Mouse (Mus musculus): ENCODE measurements at regions not wholly inside any gene's neighbourhood (a gene's known extent, or its start where the extent isn't known, plus 50 kb on each side); places are given as distances from the start of the nearest gene placed in this dataset.

DNA sequence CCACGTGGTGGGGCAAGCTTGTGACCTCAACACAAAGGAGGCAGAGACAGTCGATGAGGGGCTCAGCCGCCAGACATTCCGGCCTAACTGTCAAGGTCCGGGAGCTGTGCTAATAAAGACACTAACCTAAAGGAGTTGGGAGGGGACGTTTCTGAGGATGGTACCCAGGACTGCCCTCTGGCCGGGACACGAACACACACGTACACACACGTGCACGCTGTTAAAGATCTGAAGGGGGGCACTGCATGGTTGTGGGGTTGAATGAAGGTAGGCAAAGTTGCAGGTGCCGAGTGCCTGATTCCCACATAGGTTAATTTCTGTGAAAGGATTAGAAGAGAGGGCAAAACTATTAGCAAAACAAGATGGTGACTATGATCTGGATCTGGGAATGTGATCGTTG, 65.4 kb upstream of the Mitf start:
- in situ Hi-C loops (cut with MboI, MseI), result loop anchor here (25.0 kb wide), 1 partner anchor 479 kb away; the partner anchor contains the start of gene Lmod3

DNA sequence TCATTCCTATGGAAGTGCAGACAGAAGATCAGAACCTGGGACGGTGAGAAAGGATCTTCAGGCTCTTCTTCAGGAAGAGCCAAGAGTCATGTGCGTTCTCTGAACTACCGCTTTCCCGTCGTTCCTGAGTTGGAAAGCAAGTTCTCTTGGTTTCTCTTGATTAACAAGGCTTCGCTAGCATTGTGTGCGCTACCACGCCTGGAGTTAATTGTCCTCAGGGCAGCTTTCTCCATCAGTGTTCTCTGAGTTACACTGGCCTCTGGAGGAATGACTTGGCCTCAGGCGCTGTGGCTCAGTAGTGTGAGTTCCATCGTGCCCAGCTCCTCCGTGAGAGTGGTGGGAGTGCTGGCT, 66.0 kb upstream of the Mitf start:
- in situ Hi-C loops (cut with MboI, MseI), result loop anchor here (25.0 kb wide), 1 partner anchor 479 kb away; the partner anchor contains the start of gene Lmod3

DNA sequence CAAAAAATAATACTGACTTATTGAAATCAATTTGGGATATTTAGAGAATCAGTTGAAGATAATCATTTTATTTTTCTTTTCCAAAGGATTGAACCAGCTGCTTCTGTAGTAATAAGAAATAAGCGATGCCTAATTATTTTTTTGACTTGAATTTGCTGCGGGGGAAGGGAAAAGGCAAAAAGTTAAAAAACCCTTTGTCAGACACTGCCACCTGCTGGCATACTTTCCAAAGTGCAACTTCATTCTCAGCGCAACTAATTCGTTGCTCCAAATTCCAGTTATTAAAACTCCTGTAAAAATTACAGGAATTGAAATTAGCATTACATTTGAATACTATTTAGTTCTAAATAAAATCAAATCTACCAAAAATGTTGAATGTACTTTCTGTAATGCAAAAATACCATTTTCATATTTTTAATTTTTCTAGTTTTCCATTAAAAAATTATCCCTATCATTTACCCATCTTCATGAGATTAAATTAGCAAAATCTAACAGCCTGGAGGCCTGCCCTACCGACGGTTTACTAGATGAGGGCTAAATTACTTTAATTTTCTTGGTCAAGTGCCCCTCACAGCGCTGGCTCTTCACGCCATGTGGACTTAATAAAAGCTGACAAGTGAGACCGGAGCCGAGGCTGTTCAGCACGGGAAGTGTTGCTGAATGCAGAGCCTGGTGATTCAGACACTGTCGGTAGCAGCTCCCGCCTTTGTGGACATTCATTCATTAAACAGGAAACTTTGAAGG, 66.6 kb upstream of the Mitf start:
- in situ Hi-C loops (cut with MboI, MseI), result loop anchor here (25.0 kb wide), 1 partner anchor 478 kb away; the partner anchor contains the start of gene Lmod3

GRCm38 (mm10) chr6:97738846-97739245, 68.0 kb upstream of the Mitf start:
- in situ Hi-C loops (cut with MboI, MseI), result loop anchor here (5.0 to 25.0 kb wide), 2 partner anchors 322 to 477 kb away; partner anchors contain the start of gene Lmod3

DNA sequence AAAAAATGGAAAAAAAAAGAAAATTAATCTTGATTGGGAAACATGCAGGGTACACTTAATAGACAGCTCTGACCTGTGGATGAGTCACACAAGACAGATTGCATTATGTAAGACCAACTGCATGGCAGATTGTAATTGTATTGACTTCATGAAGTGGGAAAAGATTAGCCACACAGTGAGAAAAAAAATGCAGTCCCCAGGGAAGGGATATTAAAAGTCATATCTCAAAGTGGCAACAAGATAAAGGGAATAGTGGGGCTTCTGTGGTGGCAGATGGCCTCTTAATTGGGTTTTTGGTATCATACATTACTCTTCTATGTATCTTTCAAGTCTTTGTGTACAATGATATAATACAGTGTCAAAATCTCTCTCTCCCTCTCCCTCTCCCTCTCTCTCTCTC, 76.0 kb upstream of the Mitf start:
- in situ Hi-C loops (cut with MboI, MseI), result loop anchor here (25.0 kb wide), 1 partner anchor 469 kb away; the partner anchor contains the start of gene Lmod3

DNA sequence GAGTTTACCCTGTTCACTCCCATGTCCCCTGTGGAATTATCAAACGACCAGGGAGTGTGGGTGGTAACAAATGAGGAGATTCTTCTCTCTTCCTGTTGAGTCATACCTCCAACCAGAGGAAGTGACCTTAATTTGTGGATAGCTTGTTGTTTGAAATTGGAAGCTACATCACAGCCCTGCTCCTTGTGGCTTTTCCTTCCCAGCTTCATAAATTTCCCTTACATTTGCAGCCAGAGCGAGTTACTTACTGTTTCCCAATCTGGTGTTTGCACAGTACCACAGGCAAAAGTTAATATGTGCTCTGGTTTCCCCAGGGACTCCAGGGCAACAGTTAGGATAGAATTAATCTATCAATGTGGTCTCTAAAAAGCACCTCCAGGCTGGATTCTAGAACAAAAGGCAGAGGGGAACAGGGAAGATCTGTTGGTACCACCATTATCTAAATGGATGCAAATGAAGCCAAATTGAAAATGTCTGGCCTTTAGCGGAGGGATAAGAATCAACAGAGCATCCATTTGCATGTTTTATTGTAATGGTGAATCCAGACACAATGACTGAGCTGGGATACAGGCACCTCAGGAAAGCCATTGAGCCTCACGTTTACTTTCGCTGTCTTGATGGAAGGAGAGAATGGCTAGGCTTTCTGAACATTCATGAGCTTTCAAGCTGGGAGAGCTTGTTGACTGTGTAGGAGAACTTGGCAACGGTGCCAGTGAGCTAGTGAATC, 88.5 kb upstream of the Mitf start:
- in situ Hi-C loops (cut with MboI, MseI), result no loop called here

- in situ Hi-C loops (cut with MboI, MseI), result no loop called here
Measured at GRCm38 (mm10) chr6:97707401-97707800, 90.1 kb upstream of the Frmd4b start.

DNA sequence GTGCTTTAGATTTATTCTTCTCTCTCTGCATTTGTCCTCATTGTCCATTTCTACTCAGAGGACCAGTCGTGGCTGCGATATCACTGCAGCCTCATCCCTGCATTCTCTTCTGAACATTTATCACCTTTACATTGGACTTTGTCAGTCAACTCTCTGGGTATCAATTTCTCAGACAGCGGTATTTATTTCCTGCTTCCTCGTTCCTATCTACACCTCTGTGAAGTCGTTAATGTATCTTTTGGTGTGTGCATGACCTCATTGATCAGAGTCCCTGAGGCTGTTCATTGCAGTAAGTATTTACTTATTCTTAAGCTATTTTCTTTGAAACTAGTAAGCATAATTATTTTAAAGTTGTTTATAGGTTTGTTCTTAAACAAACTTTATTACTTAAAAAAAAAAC, 87.0 kb upstream of the Frmd4b start:
- in situ Hi-C loops (cut with MboI, MseI), result no loop called here

DNA sequence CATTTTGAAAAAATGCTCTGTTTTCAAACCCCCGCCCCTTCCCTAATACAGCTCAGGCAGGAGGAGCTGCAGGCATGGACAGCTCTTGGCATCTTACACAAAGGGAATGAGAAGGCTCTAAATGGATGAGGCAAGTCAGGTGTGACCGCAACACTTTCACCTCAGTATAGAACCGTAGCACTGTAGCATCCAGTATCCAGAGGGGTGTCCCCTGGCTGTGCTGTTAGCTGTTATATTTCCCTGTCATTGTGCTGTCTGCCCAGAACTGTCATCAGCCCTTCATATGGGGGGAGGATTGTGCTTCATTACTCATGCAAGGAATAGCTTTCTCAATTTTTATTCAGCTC, 82.4 kb upstream of the Frmd4b start:
- in situ Hi-C loops (cut with MboI, MseI), result no loop called here

DNA sequence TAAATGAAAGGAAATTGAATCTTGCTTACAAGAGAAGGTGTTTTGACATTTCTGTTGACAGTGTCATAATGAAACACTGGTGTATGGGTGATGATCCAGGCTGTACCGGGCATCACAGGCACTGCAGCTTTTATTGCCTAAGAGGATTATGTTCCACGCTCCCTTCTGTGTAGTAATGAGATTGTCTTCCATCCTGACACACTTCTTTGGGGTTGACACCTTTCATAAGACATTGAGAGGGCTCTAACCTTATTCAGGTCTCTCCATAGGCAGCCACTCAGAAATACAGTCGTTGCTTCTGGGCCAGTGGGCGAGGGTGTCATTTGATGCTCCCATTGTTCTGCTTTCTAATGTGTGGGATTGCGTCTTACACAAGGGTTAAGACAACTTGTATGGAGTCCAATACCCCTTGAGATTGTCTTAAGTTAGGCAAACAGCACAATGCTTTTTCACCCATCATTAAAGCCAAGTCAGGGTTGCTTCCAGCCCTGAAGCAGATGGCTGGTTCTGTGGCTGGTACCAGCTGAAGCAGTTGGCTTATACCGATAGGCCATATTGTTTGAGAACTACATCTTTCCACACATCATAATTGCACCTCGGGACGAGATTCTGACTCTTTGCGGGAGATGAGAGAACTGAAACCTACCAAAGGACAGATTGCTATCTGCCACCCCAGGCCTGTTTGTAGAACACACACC, 81.9 kb upstream of the Frmd4b start:
- in situ Hi-C loops (cut with MboI, MseI), result no loop called here

- in situ Hi-C loops (cut with MboI, MseI), result no loop called here
Measured at GRCm38 (mm10) chr6:97693281-97693680, 75.9 kb upstream of the Frmd4b start.

- in situ Hi-C loops (cut with MboI, MseI), result no loop called here
Measured at GRCm38 (mm10) chr6:97691136-97691535, 73.8 kb upstream of the Frmd4b start.

DNA sequence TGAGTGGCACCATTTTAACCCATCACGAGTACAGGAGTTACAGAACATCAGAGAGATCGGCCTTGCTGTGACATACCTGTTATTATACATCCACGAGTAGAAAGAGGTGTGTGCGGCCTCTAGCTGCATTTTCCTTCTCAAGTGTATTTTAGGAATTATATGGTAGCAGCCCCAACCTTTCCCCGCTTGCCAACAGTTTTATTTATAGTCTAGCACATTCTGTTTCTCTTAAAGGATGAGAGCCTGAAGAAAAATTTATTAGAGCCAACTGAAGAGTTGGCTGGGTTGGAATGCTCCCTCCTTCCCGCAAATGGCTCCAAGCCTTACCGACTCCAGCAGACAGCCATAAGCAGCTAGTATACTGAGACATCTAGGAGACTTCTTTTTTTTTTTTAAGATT, 67.0 kb upstream of the Frmd4b start:
- in situ Hi-C loops (cut with MboI, MseI), result no loop called here

DNA sequence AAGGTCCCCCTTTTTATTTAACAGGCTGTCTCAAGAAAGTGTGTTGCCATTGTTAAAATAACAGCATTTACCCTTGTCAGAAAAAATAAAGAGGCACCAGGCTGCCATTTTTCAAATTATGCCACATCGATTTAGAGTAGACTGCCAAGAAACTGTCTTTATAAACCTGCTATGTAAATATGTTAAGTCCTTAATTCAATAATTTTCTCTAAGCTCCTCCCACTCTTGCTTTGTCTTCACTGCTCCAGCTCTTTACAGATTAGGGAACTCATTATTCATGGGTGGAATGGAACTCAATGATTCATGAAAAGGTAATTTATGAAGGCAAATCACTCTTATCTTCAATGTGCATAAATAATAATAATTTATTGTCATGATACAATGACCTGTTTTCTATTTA, 64.9 kb upstream of the Frmd4b start:
- in situ Hi-C loops (cut with MboI, MseI), result no loop called here

DNA sequence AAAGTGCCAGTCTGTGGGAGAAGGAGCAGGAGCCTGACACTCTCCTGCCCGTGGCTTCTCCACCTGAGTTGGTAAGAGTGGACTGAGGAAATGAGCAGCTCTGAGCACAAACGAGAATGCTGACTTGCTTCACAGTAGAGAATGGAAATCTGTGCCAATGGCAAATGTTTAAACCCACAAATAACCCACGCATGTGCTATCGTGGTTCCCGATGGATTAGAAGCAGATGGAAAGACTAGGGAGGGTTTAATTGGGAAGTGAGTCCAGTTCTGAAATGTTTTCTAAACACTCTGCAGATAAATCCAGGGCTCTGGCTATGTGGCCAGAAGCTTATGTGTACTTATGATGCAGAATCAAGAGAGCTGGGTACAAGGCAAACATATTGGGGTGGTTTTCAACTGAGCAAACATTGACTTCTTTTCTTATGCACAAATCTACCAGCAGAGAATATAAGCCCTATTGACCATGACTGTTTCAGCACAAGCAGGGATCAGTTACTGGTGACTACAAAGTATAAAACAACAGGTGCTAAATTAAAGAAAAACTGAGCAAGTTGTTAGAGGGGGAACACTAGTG, 57.9 kb upstream of the Frmd4b start:
- in situ Hi-C loops (cut with MboI, MseI), result no loop called here

DNA sequence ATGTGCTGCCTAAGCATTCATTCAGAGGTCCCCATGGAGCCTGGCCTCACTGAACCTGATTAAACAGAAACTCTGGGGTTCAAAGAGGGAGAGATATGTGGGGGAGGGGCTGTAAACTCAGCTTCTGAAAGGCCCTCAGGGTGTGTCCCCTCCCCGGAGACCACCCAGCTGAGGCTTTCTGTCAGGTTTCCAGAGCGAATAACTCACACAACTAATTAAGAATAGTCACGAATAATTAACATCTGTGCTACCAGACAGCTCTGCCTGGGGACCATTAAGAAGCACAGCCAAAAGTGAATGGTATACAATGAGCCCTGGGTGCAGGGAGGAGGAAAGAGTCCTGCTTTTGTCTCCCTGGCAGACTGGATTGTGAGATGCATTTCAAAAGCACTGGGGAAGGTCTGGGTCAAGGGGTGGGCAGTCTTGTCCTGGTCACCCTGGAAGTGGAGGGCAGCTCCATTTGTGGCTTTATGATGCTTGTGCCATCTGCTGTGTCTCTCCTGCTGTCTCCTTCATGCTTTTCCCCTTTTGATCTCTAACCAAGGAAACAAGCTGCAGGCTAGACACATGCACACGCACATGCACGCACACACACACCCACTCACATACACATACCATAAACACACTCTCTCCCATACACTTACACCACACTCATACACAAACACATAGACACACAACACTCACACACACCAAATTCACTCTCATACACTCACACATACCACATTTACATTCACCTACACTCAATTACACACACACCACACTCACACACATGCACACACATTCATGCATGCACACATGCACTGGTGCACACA, 49.7 kb upstream of the Frmd4b start:
- in situ Hi-C loops (cut with MboI, MseI), result no loop called here

All from T-helper 1 cell (primary cell).